Mouse (Mus musculus) embryo, embryonic 11 days (tissue): Measurements from ENCODE around the gene Papola.
A peak's percentile ranks its signal among the peaks of the same experiment; 100 is the strongest.
"Not testable (repeated sequence)": the region's sequence is repeated elsewhere in the genome, so short reads cannot be mapped to it uniquely, and the experiment has no call there.

ENCODE experiments used
- DNase-seq: peaks from one replicate; pipeline ENCODE4 v3.0.0-alpha.2; 2015

Gene Papola

GRCm38 (mm10) chr12:105806205-105806604 lies 21.7 kb downstream of the Papola start:
- DNase-seq: no peak

GRCm38 (mm10) chr12:105807416-105807815 lies 22.9 kb downstream of the Papola start:
- DNase-seq: no peak

GRCm38 (mm10) chr12:105808945-105809344 lies 24.5 kb downstream of the Papola start:
- no peak for DNase-seq

GRCm38 (mm10) chr12:105810608-105811007 lies 26.1 kb downstream of the Papola start:
- DNase-seq: no peak

GRCm38 (mm10) chr12:105813957-105814356 lies 29.5 kb downstream of the Papola start:
- no peak for DNase-seq

- no peak for DNase-seq
These were observed 39.0 kb downstream of the Papola start for GRCm38 (mm10) chr12:105823472-105823871.

- no peak for DNase-seq
These were observed 40.2 kb downstream of the Papola start for GRCm38 (mm10) chr12:105824743-105825142.

- no peak for DNase-seq
These were observed 40.8 kb downstream of the Papola start for GRCm38 (mm10) chr12:105825266-105825665.

GRCm38 (mm10) chr12:105832541-105832940 lies 48.0 kb downstream of the Papola start:
- no peak for DNase-seq

GRCm38 (mm10) chr12:105834926-105835325 lies 50.4 kb downstream of the Papola start:
- DNase-seq: no peak

GRCm38 (mm10) chr12:105835571-105835970 lies 51.1 kb downstream of the Papola start:
- DNase-seq: no peak

- peak; percentile 57 for DNase-seq
These were observed 51.7 kb downstream of the Papola start for GRCm38 (mm10) chr12:105836196-105836595.

- peak; percentile 41 for DNase-seq
These were observed 54.6 kb downstream of the Papola start for GRCm38 (mm10) chr12:105839096-105839495.

- not testable (repeated sequence) for DNase-seq
These were observed 56.1 kb downstream of the Papola start for GRCm38 (mm10) chr12:105840545-105840944.

GRCm38 (mm10) chr12:105843243-105844005 lies 58.9 kb downstream of the Papola start:
- no peak for DNase-seq

GRCm38 (mm10) chr12:105844406-105844805 lies 59.9 kb downstream of the Papola start:
- DNase-seq: no peak

- peak; percentile 64 for DNase-seq
These were observed 64.6 kb downstream of the Papola start for GRCm38 (mm10) chr12:105849102-105849501.

- DNase-seq: no peak
These were observed 66.2 kb downstream of the Papola start for GRCm38 (mm10) chr12:105850675-105851074.

GRCm38 (mm10) chr12:105852798-105853197 lies 68.3 kb downstream of the Papola start:
- DNase-seq: no peak

GRCm38 (mm10) chr12:105854639-105855038 lies 70.1 kb downstream of the Papola start:
- DNase-seq: peak; percentile 34

- DNase-seq: no peak
These were observed 73.6 kb downstream of the Papola start for GRCm38 (mm10) chr12:105857902-105858640.

- DNase-seq: no peak
These were observed 77.6 kb downstream of the Papola start for GRCm38 (mm10) chr12:105862072-105862471.

GRCm38 (mm10) chr12:105862607-105863006 lies 78.1 kb downstream of the Papola start:
- DNase-seq: peak; percentile 39

GRCm38 (mm10) chr12:105863436-105863835 lies 78.9 kb downstream of the Papola start:
- DNase-seq: no peak
